Mouse (Mus musculus): ENCODE results near the gene Pin4. TPM values are rescaled to one million over a fixed set of nuclear protein-coding genes. Genes with fewer than 3 reads are reported as not detected.

Gene Pin4
- polyA plus RNA-seq, 1 experiment, result 1.1 TPM

- Histone ChIP-seq H3K27me3 (ENCODE audit: control insufficient read depth, insufficient read depth, low read length) (no peaks in the 10 kb centered on the region), H3K27ac (ENCODE audit: insufficient read depth, low read depth, low read length) (peak within 1 kb of the TSS; percentile 78), H3K4me1 (ENCODE audit: control insufficient read depth, insufficient read depth, insufficient read length, low read length) (no peaks in the 10 kb centered on the region), H3K4me3 (ENCODE audit: low read depth, low read length) (peak within 1 kb of the TSS; percentile 78), H3K36me3 (ENCODE audit: control insufficient read depth, insufficient read depth, low read length) (no peaks in the 10 kb centered on the region)
- no peak for TF ChIP-seq POLR2A (IDR thresholded peaks at IDR 0.05; ENCODE audit: low read depth, low read length)
- WGBS, result 7% methylated on average over 42 of the region's 42 CpGs
These were observed 37.6 kb downstream of the Pin4 start, which contains the start of gene Ercc6l for GRCm38 (mm10) chrX:102156618-102157422. Ercc6l (minus strand) TSS chrX:102157091.

- Histone ChIP-seq H3K27me3 (ENCODE audit: control insufficient read depth, insufficient read depth, low read length) (no peaks in the 10 kb centered on the region), H3K27ac (ENCODE audit: insufficient read depth, low read depth, low read length) (peak overlapping the region; percentile 78), H3K36me3 (ENCODE audit: control insufficient read depth, insufficient read depth, low read length) (no peaks in the 10 kb centered on the region), H3K4me1 (ENCODE audit: control insufficient read depth, insufficient read depth, insufficient read length, low read length) (no peaks in the 10 kb centered on the region), H3K4me3 (ENCODE audit: low read depth, low read length) (peak overlapping the region; percentile 66)
- TF ChIP-seq CTCF (IDR thresholded peaks at IDR 0.05; ENCODE audit: extremely low read depth, insufficient read length, insufficient replicate concordance, low read depth, low read length), result no peak
- TF ChIP-seq POLR2A (IDR thresholded peaks at IDR 0.05; ENCODE audit: low read depth, low read length), result no peak
- WGBS, result 34% methylated on average over 5 of the region's 5 CpGs
These were observed 38.2 kb downstream of the Pin4 start for GRCm38 (mm10) chrX:102157423-102157791.

GRCm38 (mm10) chrX:102159778-102160177 is 40.5 kb downstream of the Pin4 start:
- WGBS, result 68% methylated on average over 2 of the region's 2 CpGs
- H3K4me1 ChIP-seq (ENCODE audit: control insufficient read depth, insufficient read depth, insufficient read length, low read length), result no peaks in the 10 kb centered on the region
- no peaks in the 10 kb centered on the region for H3K27me3 ChIP-seq (ENCODE audit: control insufficient read depth, insufficient read depth, low read length)
- no peak overlapping the region for H3K27ac ChIP-seq (ENCODE audit: insufficient read depth, low read depth, low read length)
- no peak overlapping the region for H3K4me3 ChIP-seq (ENCODE audit: low read depth, low read length)
- TF ChIP-seq POLR2A (IDR thresholded peaks at IDR 0.05; ENCODE audit: low read depth, low read length), result no peak
- TF ChIP-seq CTCF (IDR thresholded peaks at IDR 0.05; ENCODE audit: extremely low read depth, insufficient read length, insufficient replicate concordance, low read depth, low read length), result peak; percentile 49; the same call in 1 of the 2 replicates
- H3K36me3 ChIP-seq (ENCODE audit: control insufficient read depth, insufficient read depth, low read length), result no peaks in the 10 kb centered on the region

GRCm38 (mm10) chrX:102160528-102160927 is 41.3 kb downstream of the Pin4 start:
- H3K4me3 ChIP-seq (ENCODE audit: low read depth, low read length), result no peak overlapping the region
- no peak for TF ChIP-seq POLR2A (IDR thresholded peaks at IDR 0.05; ENCODE audit: low read depth, low read length)
- no peak for TF ChIP-seq CTCF (IDR thresholded peaks at IDR 0.05; ENCODE audit: extremely low read depth, insufficient read length, insufficient replicate concordance, low read depth, low read length)
- H3K36me3 ChIP-seq (ENCODE audit: control insufficient read depth, insufficient read depth, low read length), result no peaks in the 10 kb centered on the region
- 58% methylated on average over 2 of the region's 2 CpGs for WGBS
- H3K4me1 ChIP-seq (ENCODE audit: control insufficient read depth, insufficient read depth, insufficient read length, low read length), result no peaks in the 10 kb centered on the region
- no peak overlapping the region for H3K27ac ChIP-seq (ENCODE audit: insufficient read depth, low read depth, low read length)
- no peaks in the 10 kb centered on the region for H3K27me3 ChIP-seq (ENCODE audit: control insufficient read depth, insufficient read depth, low read length)

GRCm38 (mm10) chrX:102163096-102163495 is 43.8 kb downstream of the Pin4 start:
- H3K4me3 ChIP-seq (ENCODE audit: low read depth, low read length), result no peak overlapping the region
- WGBS, result 19% methylated on average over 2 of the region's 2 CpGs
- H3K36me3 ChIP-seq (ENCODE audit: control insufficient read depth, insufficient read depth, low read length), result no peaks in the 10 kb centered on the region
- TF ChIP-seq POLR2A (IDR thresholded peaks at IDR 0.05; ENCODE audit: low read depth, low read length), result no peak
- no peak for TF ChIP-seq CTCF (IDR thresholded peaks at IDR 0.05; ENCODE audit: extremely low read depth, insufficient read length, insufficient replicate concordance, low read depth, low read length)
- no peak overlapping the region for H3K27ac ChIP-seq (ENCODE audit: insufficient read depth, low read depth, low read length)
- no peaks in the 10 kb centered on the region for H3K27me3 ChIP-seq (ENCODE audit: control insufficient read depth, insufficient read depth, low read length)
- H3K4me1 ChIP-seq (ENCODE audit: control insufficient read depth, insufficient read depth, insufficient read length, low read length), result no peaks in the 10 kb centered on the region

GRCm38 (mm10) chrX:102163529-102163928 is 44.3 kb downstream of the Pin4 start:
- Histone ChIP-seq H3K4me3 (ENCODE audit: low read depth, low read length) (no peak overlapping the region), H3K27me3 (ENCODE audit: control insufficient read depth, insufficient read depth, low read length) (no peaks in the 10 kb centered on the region), H3K4me1 (ENCODE audit: control insufficient read depth, insufficient read depth, insufficient read length, low read length) (no peaks in the 10 kb centered on the region), H3K36me3 (ENCODE audit: control insufficient read depth, insufficient read depth, low read length) (no peaks in the 10 kb centered on the region), H3K27ac (ENCODE audit: insufficient read depth, low read depth, low read length) (no peak overlapping the region)
- TF ChIP-seq POLR2A (IDR thresholded peaks at IDR 0.05; ENCODE audit: low read depth, low read length) (no peak), CTCF (IDR thresholded peaks at IDR 0.05; ENCODE audit: extremely low read depth, insufficient read length, insufficient replicate concordance, low read depth, low read length) (no peak)
- 75% methylated on average over 4 of the region's 4 CpGs for WGBS

- TF ChIP-seq CTCF (IDR thresholded peaks at IDR 0.05; ENCODE audit: extremely low read depth, insufficient read length, insufficient replicate concordance, low read depth, low read length) (no peak), POLR2A (IDR thresholded peaks at IDR 0.05; ENCODE audit: low read depth, low read length) (no peak)
- Histone ChIP-seq H3K27ac (ENCODE audit: insufficient read depth, low read depth, low read length) (no peak overlapping the region), H3K4me1 (ENCODE audit: control insufficient read depth, insufficient read depth, insufficient read length, low read length) (no peaks in the 10 kb centered on the region), H3K4me3 (ENCODE audit: low read depth, low read length) (no peak overlapping the region), H3K36me3 (ENCODE audit: control insufficient read depth, insufficient read depth, low read length) (no peaks in the 10 kb centered on the region), H3K27me3 (ENCODE audit: control insufficient read depth, insufficient read depth, low read length) (no peaks in the 10 kb centered on the region)
- WGBS, result 42% methylated on average over 5 of the region's 5 CpGs
These were observed 47.3 kb downstream of the Pin4 start for GRCm38 (mm10) chrX:102166521-102166920.

Data from small intestine, adult 2 months (tissue).